Mouse (Mus musculus) kidney, postnatal 0 days (tissue): ENCODE data around the gene Tmc3. TPM values are rescaled to one million over a fixed set of nuclear protein-coding genes. Genes with fewer than 3 reads are reported as not detected.

Experiments
- ATAC-seq: fragments of 200-750 bp; cut with Nextera tagmentation; replicated peaks from 2 replicates; pipeline ENCODE4 v1.8.0; 2017; ENCODE audit warnings: low read depth, moderate number of reproducible peaks, moderate TSS enrichment, moderate library complexity; ENCODE audit not compliant: low FRiP score
- DNase-seq: peaks from one replicate; pipeline ENCODE4 v3.0.0-alpha.2; 2016; ENCODE audit warnings: low spot score
- H3K27ac ChIP-seq: fragments of 300-500 bp; sonication (generic); 2 replicates; pipeline ENCODE4 v1.5.1; 2014; ENCODE audit warnings: mild to moderate bottlenecking
- H3K27me3 ChIP-seq: fragments of 300-500 bp; sonication (generic); 2 replicates; pipeline ENCODE4 v1.6.1; 2014; ENCODE audit warnings: low read length, mixed read lengths; ENCODE audit not compliant: insufficient read depth
- H3K36me3 ChIP-seq: fragments of 300-500 bp; sonication (generic); 2 replicates; pipeline ENCODE4 v1.6.1; 2014; ENCODE audit warnings: low read length, mixed read lengths; ENCODE audit not compliant: insufficient read depth
- H3K4me1 ChIP-seq: fragments of 300-500 bp; sonication (generic); replicated peaks from 2 replicates; pipeline ENCODE4 v1.6.1; 2014; ENCODE audit warnings: antibody characterized with exemption, low read length, mixed read lengths; ENCODE audit not compliant: insufficient read depth
- H3K4me2 ChIP-seq: fragments of 300-500 bp; sonication (generic); 2 replicates; pipeline ENCODE4 v1.6.1; 2014; ENCODE audit warnings: mild to moderate bottlenecking, low read length, moderate library complexity, mixed read lengths
- H3K4me3 ChIP-seq: fragments of 300-500 bp; sonication (generic); replicated peaks from 2 replicates; pipeline ENCODE4 v1.5.1; 2014; ENCODE audit warnings: low read depth, low read length
- H3K9ac ChIP-seq: fragments of 300-500 bp; sonication (generic); 2 replicates; pipeline ENCODE4 v1.6.1; 2014; ENCODE audit warnings: low read depth, low read length
- H3K9me3 ChIP-seq: fragments of 300-500 bp; sonication (generic); replicated peaks from 2 replicates; pipeline ENCODE4 v1.6.1; 2016; ENCODE audit warnings: low read length, inconsistent platforms, mixed read lengths
- CTCF ChIP-seq: IDR thresholded peaks from 2 replicates; pipeline ENCODE4 v1.5.1; 2016; ENCODE audit warnings: antibody characterized with exemption, low read depth, mild to moderate bottlenecking, moderate library complexity
- WGBS: fragments of 180-500 bp; shearing (Covaris S2); extraction: QIAGEN DNeasy Blood & Tissue Kit; methylation state at CpG from one replicate; pipeline ENCODE4 v1.1.7; 2014; 5-methylcytosine and 5-hydroxymethylcytosine counted together
- polyA plus RNA-seq: library from polyadenylated mRNA; unstranded; fragments of >200 nt; fragmentation: Nextera tagmentation; extraction: Ambion mirVana; gene quantifications from 2 replicates; pipeline ENCODE4 v1.2.1, GENCODE M21; 2015

The Tmc3 gene
- 1.9 and 2.3 TPM in 2 replicates for polyA plus RNA-seq

DNA sequence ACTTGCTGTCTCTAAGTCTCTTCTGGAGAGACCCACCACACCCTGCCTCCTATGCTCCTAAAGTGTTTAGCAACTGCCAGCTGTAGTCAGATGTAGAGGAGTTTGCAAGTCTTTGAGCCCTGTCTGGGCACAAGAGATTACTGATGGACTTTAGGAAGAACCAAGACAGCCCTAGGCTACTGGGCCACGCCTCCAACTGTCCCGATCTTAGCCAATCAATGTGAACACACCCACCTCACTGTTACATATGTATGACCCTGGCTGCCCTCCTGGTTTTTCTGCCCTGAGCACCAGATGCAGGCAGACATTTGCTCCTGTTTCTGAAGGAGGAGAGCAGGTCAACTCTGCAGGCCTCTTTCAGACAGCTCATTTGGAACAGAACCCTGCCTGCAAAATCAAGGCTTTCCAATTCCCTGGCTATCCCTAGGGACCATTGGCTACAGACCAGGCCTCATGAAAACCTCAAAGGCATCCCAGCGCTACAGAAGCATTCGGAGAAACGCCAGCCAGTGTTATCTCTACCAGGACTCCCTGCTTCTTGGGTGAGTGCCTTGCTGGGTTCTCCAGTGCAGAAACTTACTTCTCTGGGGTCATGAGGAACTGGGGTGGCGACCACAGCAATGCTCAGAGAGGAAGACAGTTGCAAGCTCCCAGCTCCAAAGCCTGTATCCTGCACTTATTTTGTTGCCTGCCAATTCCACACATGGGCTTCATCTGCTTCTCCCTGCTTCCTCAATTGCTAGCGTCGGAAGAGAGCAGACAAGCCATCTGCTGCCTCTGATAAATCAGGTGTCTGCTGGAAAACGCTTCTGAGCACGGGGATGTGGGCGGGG is at the start of gene Tmc3:
Gene Tmc3 (plus strand): TSS at position 289 of the 833 bp plus-strand sequence.
- TF ChIP-seq CTCF: no peak
- H3K27ac ChIP-seq: no peak within 1 kb of the TSS
- no peak within 1 kb of the TSS for H3K4me3 ChIP-seq
- no peaks in the 10 kb centered on the region for H3K27me3 ChIP-seq
- no peak for ATAC-seq
- WGBS: 30% methylated on average over 11 of the region's 11 CpGs
- H3K4me2 ChIP-seq: peak within 1 kb of the TSS; percentile 9; the same call in 1 of the 2 replicates
- no peaks in the 10 kb centered on the region for H3K36me3 ChIP-seq
- DNase-seq: peak; percentile 59
- no peaks in the 10 kb centered on the region for H3K4me1 ChIP-seq
- H3K9ac ChIP-seq: no peak within 1 kb of the TSS
- H3K9me3 ChIP-seq: no peaks in the 10 kb centered on the region

DNA sequence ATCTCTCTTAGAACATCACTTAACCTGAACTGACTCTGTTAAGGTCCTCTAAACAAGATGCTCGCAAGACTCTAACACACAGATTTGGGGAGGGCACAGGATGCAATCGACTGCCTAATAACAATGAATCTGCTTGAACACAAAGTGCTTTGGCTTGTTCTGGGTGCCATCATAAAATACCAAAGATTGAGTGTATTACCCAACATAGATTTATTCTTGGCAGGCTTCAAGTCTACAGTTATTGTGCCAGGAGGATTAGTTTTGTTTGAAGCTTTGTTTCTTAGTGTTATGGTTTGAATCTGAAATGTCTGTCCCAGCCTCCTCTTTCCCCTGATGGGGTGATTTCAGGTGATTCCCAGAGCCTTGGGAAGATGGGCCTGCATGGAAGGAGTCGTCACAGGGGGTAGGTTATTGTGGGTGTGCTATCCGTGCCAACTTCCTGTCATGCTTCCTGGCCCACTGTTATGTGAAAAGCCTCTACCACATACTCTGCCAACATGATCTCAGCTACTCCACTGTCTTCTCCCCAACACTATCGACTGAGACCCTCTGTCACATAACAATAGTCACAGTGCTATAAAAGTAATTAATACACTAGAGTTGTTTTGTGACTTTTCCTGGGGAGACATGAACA is 43.1 kb upstream of the Tmc3 start:
- Histone ChIP-seq H3K4me1 (no peaks in the 10 kb centered on the region), H3K4me2 (no peak overlapping the region), H3K36me3 (no peaks in the 10 kb centered on the region), H3K27ac (no peak overlapping the region), H3K27me3 (no peaks in the 10 kb centered on the region), H3K4me3 (no peak overlapping the region), H3K9ac (no peak overlapping the region), H3K9me3 (no peaks in the 10 kb centered on the region)
- DNase-seq (no peak), ATAC-seq (no peak)
- TF ChIP-seq CTCF: no peak
- 67% methylated on average over 5 of the region's 5 CpGs for WGBS

DNA sequence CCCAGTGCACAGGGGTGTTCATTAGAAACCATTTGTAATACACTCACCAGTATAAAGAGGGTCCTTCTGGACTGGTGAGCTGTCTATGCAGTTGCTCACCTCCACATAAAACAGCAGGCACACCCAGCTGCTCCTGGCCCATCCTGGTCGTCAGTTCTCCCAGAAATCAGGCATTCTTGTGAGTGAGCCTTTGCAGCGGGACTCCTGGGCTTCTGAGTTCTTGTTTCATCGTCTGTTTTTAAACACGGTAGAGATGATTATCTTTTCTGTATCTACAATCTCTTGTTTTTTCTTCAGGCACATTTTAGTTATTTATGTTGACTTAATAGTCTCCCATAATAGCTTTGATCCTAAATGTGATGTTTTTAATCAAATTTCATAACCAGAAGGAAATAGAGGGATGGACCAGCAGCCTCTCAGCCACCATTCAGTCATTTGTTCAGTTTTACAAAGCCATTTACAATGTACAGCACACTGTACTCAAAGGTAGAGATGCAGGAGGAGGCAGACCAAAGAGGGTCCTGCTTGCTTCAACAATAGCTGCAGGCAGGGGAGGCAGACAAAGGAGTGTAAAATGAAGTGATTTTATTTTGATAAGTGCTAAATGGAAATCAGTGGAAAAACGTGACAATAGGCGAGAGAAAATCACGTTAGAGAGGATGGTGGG is 35.9 kb upstream of the Tmc3 start:
- no peak for TF ChIP-seq CTCF
- Histone ChIP-seq H3K4me3 (no peak overlapping the region), H3K4me1 (no peaks in the 10 kb centered on the region), H3K36me3 (no peaks in the 10 kb centered on the region), H3K4me2 (no peak overlapping the region), H3K27me3 (no peaks in the 10 kb centered on the region), H3K9me3 (no peaks in the 10 kb centered on the region), H3K9ac (no peak overlapping the region), H3K27ac (no peak overlapping the region)
- 70% methylated on average over 7 of the region's 7 CpGs for WGBS
- DNase-seq: no peak
- no peak for ATAC-seq

DNA sequence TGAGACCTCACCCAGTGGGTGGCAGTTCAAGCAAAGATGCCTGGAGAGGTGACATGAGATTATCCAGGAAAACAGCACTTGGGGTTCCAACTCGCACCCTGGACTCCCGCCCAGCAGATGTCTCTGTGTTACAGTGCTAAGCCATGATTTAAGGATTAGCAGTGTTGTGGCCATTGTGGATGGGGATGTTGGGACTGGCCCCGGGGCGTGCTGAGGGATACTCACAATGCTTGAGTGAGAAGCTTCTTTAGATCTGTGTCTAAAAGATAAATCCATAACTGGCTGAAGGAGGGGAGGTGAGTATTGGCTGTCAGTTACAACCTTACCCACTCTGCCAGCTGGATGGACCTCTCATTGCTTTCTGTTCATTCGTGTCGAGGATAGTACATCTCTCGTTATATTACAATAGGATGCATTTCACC is 35.4 kb upstream of the Tmc3 start:
- Histone ChIP-seq H3K27ac (no peak overlapping the region), H3K4me3 (no peak overlapping the region), H3K9me3 (no peaks in the 10 kb centered on the region), H3K4me1 (no peaks in the 10 kb centered on the region), H3K27me3 (no peaks in the 10 kb centered on the region), H3K9ac (no peak overlapping the region), H3K4me2 (no peak overlapping the region), H3K36me3 (no peaks in the 10 kb centered on the region)
- DNase-seq: no peak
- TF ChIP-seq CTCF: no peak
- WGBS: 80% methylated on average over 7 of the region's 7 CpGs
- no peak for ATAC-seq

DNA sequence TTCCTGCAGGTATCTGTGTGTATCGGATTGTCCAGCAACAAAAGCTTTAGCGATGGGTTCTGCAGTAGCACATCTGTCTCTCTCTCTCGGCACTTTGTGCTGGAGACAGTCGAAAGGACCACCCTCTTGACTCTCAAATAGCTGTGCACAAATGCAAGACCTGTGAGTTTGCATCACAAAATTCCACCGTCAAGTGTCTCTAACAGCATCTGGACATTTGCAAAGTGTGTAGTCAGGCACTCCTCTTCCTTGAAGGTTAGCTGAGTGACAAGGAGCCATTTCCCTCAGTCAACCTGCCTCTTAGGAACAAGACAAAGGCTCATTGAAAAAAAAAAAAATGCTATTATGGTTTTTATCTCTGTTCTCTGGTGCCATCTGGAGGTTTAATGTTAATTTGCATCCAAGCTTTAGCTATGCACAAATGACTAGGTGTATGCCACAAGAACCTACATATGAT is 34.7 kb upstream of the Tmc3 start:
- Histone ChIP-seq H3K4me2 (no peak overlapping the region), H3K4me1 (no peaks in the 10 kb centered on the region), H3K27me3 (no peaks in the 10 kb centered on the region), H3K9me3 (no peaks in the 10 kb centered on the region), H3K9ac (no peak overlapping the region), H3K4me3 (no peak overlapping the region), H3K27ac (no peak overlapping the region), H3K36me3 (no peaks in the 10 kb centered on the region)
- ATAC-seq: no peak
- TF ChIP-seq CTCF: peak; percentile 83
- WGBS: 53% methylated on average over 5 of the region's 5 CpGs
- peak; percentile 72 for DNase-seq

DNA sequence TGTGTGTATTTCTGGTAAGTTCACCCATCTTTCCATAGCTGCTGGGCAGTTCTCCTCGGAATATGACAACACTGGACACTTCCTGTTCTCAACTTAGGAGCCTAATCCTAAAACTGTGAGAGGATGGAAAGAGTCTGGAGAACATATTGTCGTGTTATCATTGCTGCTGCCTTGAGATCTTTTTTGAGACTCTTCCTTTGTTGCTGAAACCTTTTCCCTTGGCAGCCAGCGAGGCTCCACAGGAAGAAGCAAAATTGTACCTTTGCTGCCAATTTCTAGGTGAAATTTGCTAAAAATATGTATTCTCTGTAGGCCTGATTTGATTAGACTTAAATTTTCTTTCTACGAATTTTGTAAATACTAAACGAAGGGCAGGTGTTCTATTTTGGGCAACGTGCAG is 30.2 kb upstream of the Tmc3 start:
- Histone ChIP-seq H3K4me2 (no peak overlapping the region), H3K4me1 (0 out of 2 replicates have a peak, but pooled peaks cover 3% of the 10 kb centered on the region), H3K27me3 (no peaks in the 10 kb centered on the region), H3K27ac (no peak overlapping the region), H3K36me3 (no peaks in the 10 kb centered on the region), H3K4me3 (no peak overlapping the region), H3K9me3 (no peaks in the 10 kb centered on the region), H3K9ac (no peak overlapping the region)
- ATAC-seq (no peak), DNase-seq (no peak)
- WGBS: 76% methylated on average over 6 of the region's 6 CpGs
- TF ChIP-seq CTCF: no peak
